Mouse (Mus musculus): ENCODE results near the gene Col27a1.

DNA sequence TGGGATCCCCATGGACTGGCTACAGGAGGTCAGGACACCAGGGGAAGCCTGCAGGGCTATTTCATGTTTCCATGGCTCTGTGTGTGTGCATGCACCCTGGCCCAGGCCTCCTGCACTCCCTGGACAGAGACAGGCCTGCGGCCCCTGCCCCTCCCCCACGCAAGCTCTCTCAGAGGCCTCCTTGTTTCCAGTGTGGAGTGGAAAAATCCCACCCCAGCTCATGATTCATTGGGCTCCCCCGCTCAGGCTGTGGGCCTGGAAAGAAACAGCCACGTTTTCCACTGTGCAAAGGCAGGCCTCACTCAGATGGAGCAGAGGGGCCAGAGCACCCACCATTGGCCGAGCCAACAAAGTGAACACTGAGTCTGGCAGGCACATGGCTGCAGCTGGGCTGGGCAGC is 15.1 kb downstream of the Col27a1 start:
- TF ChIP-seq POLR2AphosphoS2 (IDR thresholded peaks at IDR 0.05; ENCODE audit: insufficient read length, low read depth) (no peak), TCF12 (IDR thresholded peaks at IDR 0.05; ENCODE audit: insufficient read depth, poor library complexity, severe bottlenecking) (no peak), POLR2A (IDR thresholded peaks at IDR 0.05; ENCODE audit: insufficient read length, low read depth) (no peak), MYOG (IDR thresholded peaks at IDR 0.05; ENCODE audit: control insufficient read depth in 1 of 3, insufficient read depth in 1 of 3, insufficient read length in 2 of 3, low read depth in 2 of 3) (no peak)
